Mouse (Mus musculus) myocyte (in vitro differentiated cells): ENCODE results near the gene Cdc7.

Source experiments
- MAX ChIP-seq: IDR thresholded peaks from one replicate; pipeline ENCODE4 v1.6.1; 2011; ENCODE audit warnings: low read depth, mild to moderate bottlenecking, control low read depth
- POLR2A ChIP-seq: IDR thresholded peaks from one replicate; pipeline ENCODE4 v1.6.1; 2011; ENCODE audit warnings: low read depth, mild to moderate bottlenecking, control low read depth, moderate library complexity; ENCODE audit not compliant: insufficient read length
- TCF3 ChIP-seq: IDR thresholded peaks from one replicate; pipeline ENCODE4 v1.6.1; 2011; ENCODE audit warnings: low read depth, control low read depth; ENCODE audit not compliant: insufficient read length
- USF1 ChIP-seq: IDR thresholded peaks from one replicate; pipeline ENCODE4 v1.6.1; 2011; ENCODE audit warnings: low read depth, mild to moderate bottlenecking, control low read depth, moderate library complexity

GRCm38 (mm10) chr5:107019904-107020303 lies 55.8 kb downstream of the Cdc7 start:
- TF ChIP-seq TCF3: no peak
- no peak for TF ChIP-seq POLR2A
- TF ChIP-seq USF1: no peak
- no peak for TF ChIP-seq MAX
